Mouse (Mus musculus) heart, postnatal 0 days (tissue): ENCODE results near the gene Jaml.

Experiments
- CTCF ChIP-seq: IDR thresholded peaks from 2 replicates; pipeline ENCODE4 v1.5.1; 2016; ENCODE audit warnings: antibody characterized with exemption, control low read depth, low read depth
- EP300 ChIP-seq: IDR thresholded peaks from 2 replicates; pipeline ENCODE4 v1.6.1; 2016; ENCODE audit warnings: antibody characterized with exemption, low read depth

DNA sequence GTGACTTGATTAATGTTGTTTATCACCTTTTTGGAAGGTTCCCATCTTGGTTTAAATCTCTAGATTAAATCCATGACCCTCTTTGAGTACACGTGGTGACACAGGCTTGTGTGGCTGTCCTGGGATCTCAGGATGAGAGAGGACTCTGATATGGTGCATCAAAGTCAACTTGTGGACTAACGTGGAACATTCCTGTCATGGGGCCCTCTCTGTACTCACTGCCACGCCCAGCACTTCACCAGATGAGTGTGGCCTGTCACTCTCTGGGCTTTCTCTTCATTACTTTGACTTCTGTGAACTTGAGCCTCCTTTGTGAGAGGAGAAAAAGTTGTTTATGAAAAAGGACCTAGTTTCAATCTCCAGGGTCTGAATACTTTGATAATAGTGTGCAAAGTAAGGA lies 7.2 kb upstream of the Jaml start:
- TF ChIP-seq CTCF (no peak), EP300 (no peak)
